Mouse (Mus musculus): Measurements from ENCODE around the gene Spata31d1a.

Spata31d1a gene

GRCm38 (mm10) chr13:59663939-59664712, 46.0 kb downstream of the Spata31d1a start:
- DNase-seq (ENCODE audit: low spot score) = no peak

- DNase-seq (ENCODE audit: low spot score) = no peak
These were observed 48.2 kb downstream of the Spata31d1a start for GRCm38 (mm10) chr13:59661966-59662365.

- no peak for DNase-seq (ENCODE audit: low spot score)
These were observed 48.7 kb downstream of the Spata31d1a start for GRCm38 (mm10) chr13:59661387-59661786.

- DNase-seq (ENCODE audit: low spot score) = no peak
These were observed 49.8 kb downstream of the Spata31d1a start for GRCm38 (mm10) chr13:59660371-59660770.

- no peak for DNase-seq (ENCODE audit: low spot score)
These were observed 52.3 kb downstream of the Spata31d1a start for GRCm38 (mm10) chr13:59657781-59658180.

GRCm38 (mm10) chr13:59656975-59657388, 53.1 kb downstream of the Spata31d1a start:
- DNase-seq (ENCODE audit: low spot score) = no peak

GRCm38 (mm10) chr13:59656316-59656832, 53.8 kb downstream of the Spata31d1a start:
- no peak for DNase-seq (ENCODE audit: low spot score)

- no peak for DNase-seq (ENCODE audit: low spot score)
These were observed 54.3 kb downstream of the Spata31d1a start for GRCm38 (mm10) chr13:59655718-59656315.

GRCm38 (mm10) chr13:59654465-59654864, 55.7 kb downstream of the Spata31d1a start:
- DNase-seq (ENCODE audit: low spot score) = no peak

GRCm38 (mm10) chr13:59653136-59653535, 57.0 kb downstream of the Spata31d1a start:
- no peak for DNase-seq (ENCODE audit: low spot score)

- DNase-seq (ENCODE audit: low spot score) = no peak
These were observed 57.5 kb downstream of the Spata31d1a start for GRCm38 (mm10) chr13:59652651-59653050.
